Mouse (Mus musculus) skeletal muscle tissue, postnatal 0 days (tissue): ENCODE data around the gene Sap30. TPM values are rescaled to one million over a fixed set of nuclear protein-coding genes. Genes with fewer than 3 reads are reported as not detected.

Source experiments
- polyA plus RNA-seq: library from polyadenylated mRNA; unstranded; fragments of >200 nt; fragmentation: Nextera tagmentation; extraction: Ambion mirVana; gene quantifications from 2 replicates; pipeline ENCODE4 v1.2.1, GENCODE M21; 2015

Gene Sap30
- polyA plus RNA-seq: 24.1 and 28.3 TPM in 2 replicates

DNA sequence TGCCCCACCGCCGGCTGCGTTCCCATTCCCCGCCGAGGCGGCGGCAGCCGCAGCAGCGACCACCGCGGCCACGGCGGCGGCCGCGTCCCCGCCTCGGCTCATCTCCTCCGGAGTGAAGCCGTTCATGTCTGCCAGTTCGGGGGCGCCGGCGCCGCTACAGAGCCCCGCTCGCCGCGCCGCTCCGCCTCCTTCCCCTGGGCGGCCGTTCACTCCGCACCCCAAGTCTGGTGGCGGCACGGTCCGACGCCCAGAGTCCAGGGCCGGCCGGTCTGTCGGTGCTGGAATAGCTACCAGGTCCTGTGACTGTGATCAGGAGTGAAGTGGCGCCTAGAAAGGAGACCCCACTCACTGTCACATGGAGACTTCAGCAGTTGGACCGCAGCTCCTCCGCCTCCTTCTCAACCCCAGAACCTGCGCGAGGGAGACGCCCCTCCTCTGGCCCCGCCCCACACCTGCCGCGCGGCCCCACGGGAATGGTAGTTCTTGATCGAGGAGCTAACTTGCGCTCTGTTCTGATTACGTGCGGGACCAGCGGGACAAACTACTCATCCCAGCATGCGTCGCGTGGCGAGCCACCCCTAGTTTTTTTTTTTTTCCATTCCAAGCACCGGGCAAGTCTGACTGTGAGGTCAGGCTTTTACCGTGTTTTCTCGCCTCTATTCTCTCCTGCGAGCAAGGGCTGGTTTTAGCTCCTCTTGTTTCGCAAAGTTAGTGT, at the start of gene Sap30:
Gene Sap30, minus strand, starts transcription at position 420 of the 715 bp plus-strand sequence.

DNA sequence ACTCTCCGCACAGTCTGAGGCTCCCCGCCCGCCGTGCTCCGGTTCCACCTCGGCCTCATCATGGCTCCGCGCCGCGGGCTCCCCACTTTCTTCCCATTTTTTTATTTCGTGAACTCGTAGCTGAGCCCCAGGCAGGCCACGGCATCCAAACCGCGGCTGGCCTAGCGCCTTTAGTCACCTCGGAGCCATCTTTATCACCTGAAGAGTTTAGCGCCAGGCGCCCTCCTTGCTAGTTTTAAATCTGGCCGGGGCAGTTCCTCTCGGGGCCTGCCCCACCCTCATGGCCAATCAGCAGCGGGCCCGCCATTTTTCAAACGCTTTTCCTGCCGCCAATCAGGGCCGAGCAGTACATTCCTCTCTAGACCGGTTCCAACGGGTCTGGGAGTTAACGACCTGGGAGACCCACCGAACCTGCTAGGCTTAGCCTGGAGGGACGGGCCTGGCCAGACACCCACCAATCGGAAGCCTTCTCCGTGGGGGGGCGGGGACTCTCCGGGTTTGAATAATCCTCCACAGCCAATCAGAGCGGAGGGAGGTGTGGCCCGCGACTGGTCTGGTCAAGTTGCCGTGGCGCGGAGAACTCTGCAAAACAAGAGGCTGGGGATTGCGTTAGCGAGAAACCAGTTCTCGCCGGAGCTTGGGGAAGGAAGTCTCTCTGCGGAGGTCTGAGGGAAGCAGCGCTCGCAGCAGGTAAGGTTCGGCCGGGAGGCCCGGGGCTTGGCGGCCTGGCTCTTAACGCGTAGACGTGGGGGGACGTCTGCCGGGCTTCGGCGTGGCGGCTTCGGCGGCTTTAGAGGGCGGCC, 23.9 kb upstream of the Sap30 start, which contains the start of gene Hmgb2:
Gene Hmgb2, plus strand, starts transcription at position 592 of the 803 bp plus-strand sequence.

DNA sequence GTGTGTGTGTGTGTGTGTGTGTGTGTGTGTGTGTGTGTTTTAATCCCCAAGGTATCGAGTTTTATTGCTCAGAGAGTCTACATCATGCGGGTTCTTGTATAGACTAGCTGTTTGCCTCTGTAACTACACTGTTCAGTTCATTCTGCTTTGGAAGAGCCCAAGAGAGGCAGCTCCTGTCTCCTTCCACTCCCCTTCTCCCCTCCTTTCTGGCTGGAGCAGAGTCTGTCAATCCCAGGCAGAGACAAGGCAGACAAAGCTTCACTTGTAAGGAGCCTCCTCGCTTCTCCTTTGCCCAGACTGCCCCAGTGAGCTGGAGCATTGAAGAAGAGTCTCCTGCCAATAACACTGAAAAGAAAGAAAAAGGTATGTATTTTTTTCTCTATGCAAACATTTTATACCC, 31.9 kb downstream of the Sap30 start, which contains the start of gene Scrg1:
Gene Scrg1, plus strand, starts transcription at position 159 of the 400 bp plus-strand sequence.

Other genes with a start within 250 kb of the Sap30 start
- gene Hand2, start 166.9 kb downstream of the Sap30 start, polyA plus RNA-seq: 0.59 and 1.1 TPM in 2 replicates
- 1.0 and 1.4 TPM in 2 replicates for gene Scrg1, start 31.9 kb downstream of the Sap30 start, polyA plus RNA-seq
- gene Hmgb2, start 24.0 kb upstream of the Sap30 start, polyA plus RNA-seq: 104 and 124 TPM in 2 replicates
- 3.8 and 4.5 TPM in 2 replicates for gene Galnt7, start 165.2 kb upstream of the Sap30 start, polyA plus RNA-seq